Mouse (Mus musculus): Measurements from ENCODE around the gene Mrgpre.

Gene Mrgpre

GRCm38 (mm10) chr7:143738601-143739006 is 45.7 kb downstream of the Mrgpre start:
- DNase-seq (ENCODE audit: low spot score) = no peak

- DNase-seq (ENCODE audit: low spot score) = no peak
Measured at GRCm38 (mm10) chr7:143738194-143738593, 46.1 kb downstream of the Mrgpre start.

GRCm38 (mm10) chr7:143733746-143734145 is 50.6 kb downstream of the Mrgpre start:
- DNase-seq (ENCODE audit: low spot score) = no peak

- DNase-seq (ENCODE audit: low spot score) = no peak
Measured at GRCm38 (mm10) chr7:143729886-143730285, 54.4 kb downstream of the Mrgpre start.

Data from spleen, adult 12 weeks (tissue).